Mouse (Mus musculus): ENCODE data around the gene Hoxa2. TPM values are rescaled to one million over a fixed set of nuclear protein-coding genes. Genes with fewer than 3 reads are reported as not detected.

Gene Hoxa2
- polyA plus RNA-seq, 1 experiment from 2014 or later: 52.2 TPM

DNA sequence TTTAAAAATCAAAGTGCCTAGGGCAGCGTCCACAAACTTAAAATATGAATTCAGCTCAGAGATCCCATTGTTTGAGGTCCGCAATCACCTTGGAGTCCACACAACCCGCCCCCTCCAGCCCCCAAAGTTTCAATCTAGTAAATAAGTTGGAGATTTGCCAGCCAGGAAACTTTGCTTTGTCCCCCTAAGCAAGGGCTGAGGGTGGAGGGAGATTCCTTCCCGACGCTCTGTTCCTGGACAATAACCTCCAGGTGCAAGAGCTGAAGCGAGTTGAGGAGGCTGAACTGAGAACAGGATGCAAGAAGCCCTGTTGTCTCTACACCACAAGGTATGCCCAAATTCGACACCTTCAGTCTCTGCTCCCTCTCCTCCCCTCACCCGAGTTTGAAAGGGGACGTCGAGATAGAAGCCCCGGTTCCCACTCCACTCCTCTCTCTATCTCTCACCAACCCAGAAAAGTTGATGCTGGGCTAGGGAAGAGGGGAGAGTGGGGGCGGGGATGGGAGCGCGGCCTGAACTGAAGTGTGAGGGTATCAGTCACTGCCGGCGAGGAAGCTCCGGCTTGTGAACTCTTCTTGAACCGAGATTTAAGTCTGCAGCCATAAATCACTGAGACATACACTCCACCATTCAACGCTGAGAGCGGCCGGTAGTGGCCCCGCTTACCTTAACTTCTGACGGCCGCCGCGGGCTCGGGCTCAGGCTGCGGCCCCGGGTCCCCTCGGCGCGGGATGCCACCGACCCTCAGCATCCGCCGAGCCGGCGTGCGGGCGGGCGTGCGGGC, 10.5 kb upstream of the Hoxa2 start:
- H3K4me1 ChIP-seq: peaks cover 24% of the 10 kb centered on the region
- H3K27ac ChIP-seq: peak overlapping the region; percentile 98
- peak overlapping the region; percentile 89 for H3K9ac ChIP-seq

DNA sequence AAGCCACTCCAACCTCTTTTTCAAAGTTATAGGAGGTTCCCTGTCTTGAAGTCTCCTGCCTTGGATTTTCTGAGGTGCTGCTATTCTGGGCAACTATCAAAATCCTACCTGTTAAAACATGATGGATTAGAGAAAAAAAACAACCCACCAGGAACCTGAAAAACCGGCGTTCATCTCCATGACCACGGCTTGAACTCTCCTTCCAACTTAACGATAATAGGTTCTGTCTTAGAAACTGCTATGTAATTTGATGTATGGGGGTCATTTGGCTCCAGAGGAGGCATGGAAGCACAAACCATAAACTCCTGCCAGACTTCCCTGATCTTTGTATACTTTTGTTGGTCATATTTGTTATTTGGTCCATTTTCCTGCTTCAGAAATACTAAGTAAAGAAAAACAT, 9.0 kb upstream of the Hoxa2 start:
- H3K27me3 ChIP-seq: peaks cover 87% of the 10 kb centered on the region
- H3K36me3 ChIP-seq: no peaks in the 10 kb centered on the region
- peak overlapping the region; percentile 66 for H3K4me3 ChIP-seq
- peak overlapping the region; percentile 88 for H3K4me2 ChIP-seq (replicated peaks)
- H3K9me3 ChIP-seq (replicated peaks): no peaks in the 10 kb centered on the region
- peaks cover 27% of the 10 kb centered on the region for H3K4me1 ChIP-seq
- WGBS: 7% methylated on average over 4 of the region's 4 CpGs
- peak overlapping the region; percentile 97 for H3K9ac ChIP-seq
- peak overlapping the region; percentile 99 for H3K27ac ChIP-seq
- ATAC-seq (ENCODE audit: low FRiP score): no peak

More for the DNA sequence above, 10.5 kb upstream of the Hoxa2 start:
- ATAC-seq (ENCODE audit: low FRiP score): peak; percentile 39
- under 1% methylated on average over 41 of the region's 41 CpGs for WGBS
- Histone ChIP-seq H3K27me3 (peaks cover 95% of the 10 kb centered on the region), H3K4me2 (replicated peaks) (peak overlapping the region; percentile 88), H3K9me3 (replicated peaks) (no peaks in the 10 kb centered on the region), H3K36me3 (no peaks in the 10 kb centered on the region), H3K4me3 (peak overlapping the region; percentile 55)

DNA sequence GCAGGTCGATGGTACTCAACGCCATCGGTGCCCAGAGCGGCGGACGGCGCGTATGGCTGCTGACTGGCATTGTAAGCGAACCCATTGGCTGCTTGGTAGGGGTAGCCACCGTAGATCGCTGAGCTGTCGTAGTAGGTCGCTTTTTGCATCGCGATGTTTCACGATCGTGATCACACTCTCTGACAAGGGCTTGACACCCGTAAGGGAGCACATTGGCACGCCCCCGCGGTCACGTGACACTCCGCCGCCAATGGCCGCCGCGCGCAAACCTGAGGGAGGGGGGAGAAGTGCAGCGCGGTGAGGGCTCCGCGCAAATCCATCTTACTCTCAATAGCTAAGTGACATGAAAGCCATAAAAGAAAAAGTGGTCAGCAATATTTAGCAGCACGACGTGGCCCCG, 7.9 kb upstream of the Hoxa2 start:
- H3K4me1 ChIP-seq: peaks cover 27% of the 10 kb centered on the region
- peaks cover 82% of the 10 kb centered on the region for H3K27me3 ChIP-seq
- WGBS: under 1% methylated on average over 35 of the region's 35 CpGs
- ATAC-seq (ENCODE audit: low FRiP score): peak; percentile 80
- peak overlapping the region; percentile 88 for H3K4me2 ChIP-seq (replicated peaks)
- H3K27ac ChIP-seq: peak overlapping the region; percentile 99
- H3K9me3 ChIP-seq (replicated peaks): no peaks in the 10 kb centered on the region
- H3K36me3 ChIP-seq: no peaks in the 10 kb centered on the region
- H3K4me3 ChIP-seq: peak overlapping the region; percentile 66
- H3K9ac ChIP-seq: peak overlapping the region; percentile 97

DNA sequence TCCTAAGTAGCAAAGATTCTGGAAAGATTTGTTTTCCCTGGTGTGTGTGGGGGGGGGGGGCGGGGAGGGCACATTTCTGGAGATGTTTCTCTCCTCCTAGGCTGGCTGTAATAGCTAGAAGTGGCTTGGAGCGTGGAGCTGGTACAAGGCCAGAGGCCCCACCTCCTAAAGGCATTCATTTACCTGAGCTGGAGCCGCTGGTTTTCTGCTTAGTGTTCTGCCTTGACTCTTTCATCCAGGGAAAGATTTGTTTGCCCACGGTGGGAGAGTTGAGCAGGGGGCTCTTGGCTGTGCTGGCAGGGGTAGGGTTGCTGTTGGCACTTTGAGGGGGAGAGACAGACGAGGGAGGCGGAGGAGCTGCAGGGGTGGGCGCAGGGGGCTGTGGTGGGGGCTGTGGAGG, 7.3 kb upstream of the Hoxa2 start:
- H3K4me1 ChIP-seq: peaks cover 27% of the 10 kb centered on the region
- H3K36me3 ChIP-seq: no peaks in the 10 kb centered on the region
- H3K9ac ChIP-seq: peak overlapping the region; percentile 97
- ATAC-seq (ENCODE audit: low FRiP score): peak; percentile 2; the same call in 1 of the 2 replicates
- H3K4me2 ChIP-seq (replicated peaks): peak overlapping the region; percentile 88
- H3K27ac ChIP-seq: peak overlapping the region; percentile 99
- peaks cover 81% of the 10 kb centered on the region for H3K27me3 ChIP-seq
- no peaks in the 10 kb centered on the region for H3K9me3 ChIP-seq (replicated peaks)
- WGBS: 6% methylated on average over 7 of the region's 7 CpGs
- peak overlapping the region; percentile 66 for H3K4me3 ChIP-seq

DNA sequence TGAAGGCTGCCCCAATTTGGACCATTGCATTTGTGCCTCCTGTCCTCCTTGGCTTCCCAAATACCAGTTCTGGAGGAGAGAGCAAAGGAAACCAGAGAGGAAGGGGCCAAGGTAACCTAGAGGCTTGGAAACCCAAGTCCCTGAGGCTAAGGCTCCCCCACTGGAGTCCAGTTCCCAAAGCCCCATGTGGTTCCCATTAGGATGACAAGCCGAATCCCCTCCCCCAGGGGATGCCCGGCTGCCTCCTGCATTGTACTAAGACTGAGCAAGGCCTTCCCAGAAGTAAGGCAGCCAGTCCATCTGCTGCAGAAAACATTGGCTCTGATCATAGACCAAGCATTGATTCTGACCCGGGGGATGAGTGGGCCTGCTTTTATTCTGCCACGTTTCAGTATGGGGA, 6.7 kb upstream of the Hoxa2 start:
- no peak for ATAC-seq (ENCODE audit: low FRiP score)
- Histone ChIP-seq H3K4me2 (replicated peaks) (peak overlapping the region; percentile 88), H3K27me3 (peaks cover 75% of the 10 kb centered on the region), H3K4me1 (peaks cover 27% of the 10 kb centered on the region), H3K27ac (peak overlapping the region; percentile 99), H3K4me3 (peak overlapping the region; percentile 66), H3K9me3 (replicated peaks) (no peaks in the 10 kb centered on the region), H3K9ac (peak overlapping the region; percentile 97), H3K36me3 (no peaks in the 10 kb centered on the region)
- 3% methylated on average over 4 of the region's 4 CpGs for WGBS

DNA sequence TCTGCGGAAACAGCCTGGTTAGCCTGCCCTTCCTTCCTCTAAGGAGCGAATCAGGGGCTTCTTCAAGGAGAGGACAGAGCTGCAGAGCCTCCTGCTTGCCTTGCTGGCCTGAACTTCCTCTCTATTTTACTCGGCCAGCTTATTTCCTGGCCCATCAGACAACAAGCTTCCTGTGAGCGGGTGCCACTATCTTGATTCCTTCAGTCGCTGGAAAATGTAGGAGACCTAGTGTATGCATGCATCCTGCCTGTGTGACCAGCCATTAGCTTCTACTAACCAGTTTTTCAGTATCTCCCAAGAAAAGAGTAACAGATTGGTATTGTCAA, 6.2 kb upstream of the Hoxa2 start:
- Histone ChIP-seq H3K9ac (peak overlapping the region; percentile 97), H3K27ac (peak overlapping the region; percentile 99), H3K9me3 (replicated peaks) (no peaks in the 10 kb centered on the region), H3K4me1 (peaks cover 27% of the 10 kb centered on the region), H3K4me2 (replicated peaks) (peak overlapping the region; percentile 88), H3K4me3 (peak overlapping the region; percentile 66), H3K27me3 (peaks cover 72% of the 10 kb centered on the region), H3K36me3 (no peaks in the 10 kb centered on the region)
- ATAC-seq (ENCODE audit: low FRiP score): no peak
- 10% methylated on average over 5 of the region's 5 CpGs for WGBS

DNA sequence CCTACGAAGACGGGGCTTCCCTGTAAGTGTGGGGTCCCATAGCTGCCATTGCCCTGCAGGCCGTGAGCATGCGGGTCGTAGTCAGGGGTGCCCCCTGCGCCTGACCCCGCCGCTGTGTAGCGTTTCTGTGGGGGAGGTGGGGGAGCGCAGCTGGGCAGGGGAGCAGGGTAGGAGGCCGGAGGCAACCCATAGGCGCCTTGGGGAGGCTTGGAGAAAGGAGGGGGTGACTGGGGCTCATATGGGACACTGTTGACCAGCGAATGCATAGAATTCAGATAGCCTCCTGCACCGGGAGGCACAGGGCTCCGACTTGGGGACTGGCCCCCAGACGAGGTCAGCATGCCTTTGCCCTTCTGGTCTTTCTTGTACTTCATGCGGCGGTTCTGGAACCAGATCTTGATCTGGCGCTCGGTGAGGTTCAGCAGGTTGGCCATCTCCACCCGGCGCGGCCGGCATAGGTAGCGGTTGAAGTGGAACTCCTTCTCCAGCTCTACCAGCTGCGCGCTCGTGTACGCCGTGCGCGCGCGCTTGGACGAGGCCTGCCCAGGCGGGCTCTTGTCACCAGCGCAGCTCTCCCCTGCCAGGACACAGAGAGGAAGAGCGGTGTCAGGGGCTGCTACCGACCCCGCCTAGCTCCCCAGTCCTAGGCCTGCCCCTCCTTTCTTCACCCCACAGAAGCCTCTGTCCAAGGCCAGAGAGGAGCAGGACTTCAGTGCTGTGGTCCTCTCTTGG, 5.7 kb upstream of the Hoxa2 start:
- Histone ChIP-seq H3K9me3 (replicated peaks) (no peaks in the 10 kb centered on the region), H3K4me3 (peak overlapping the region; percentile 66), H3K9ac (peak overlapping the region; percentile 97), H3K27ac (peak overlapping the region; percentile 99), H3K4me1 (peaks cover 27% of the 10 kb centered on the region), H3K27me3 (peaks cover 72% of the 10 kb centered on the region), H3K4me2 (replicated peaks) (peak overlapping the region; percentile 88), H3K36me3 (no peaks in the 10 kb centered on the region)
- WGBS: 1% methylated on average over 40 of the region's 40 CpGs
- ATAC-seq (ENCODE audit: low FRiP score): 0 out of 2 replicates have a peak, but pooled peaks have one; percentile 5

DNA sequence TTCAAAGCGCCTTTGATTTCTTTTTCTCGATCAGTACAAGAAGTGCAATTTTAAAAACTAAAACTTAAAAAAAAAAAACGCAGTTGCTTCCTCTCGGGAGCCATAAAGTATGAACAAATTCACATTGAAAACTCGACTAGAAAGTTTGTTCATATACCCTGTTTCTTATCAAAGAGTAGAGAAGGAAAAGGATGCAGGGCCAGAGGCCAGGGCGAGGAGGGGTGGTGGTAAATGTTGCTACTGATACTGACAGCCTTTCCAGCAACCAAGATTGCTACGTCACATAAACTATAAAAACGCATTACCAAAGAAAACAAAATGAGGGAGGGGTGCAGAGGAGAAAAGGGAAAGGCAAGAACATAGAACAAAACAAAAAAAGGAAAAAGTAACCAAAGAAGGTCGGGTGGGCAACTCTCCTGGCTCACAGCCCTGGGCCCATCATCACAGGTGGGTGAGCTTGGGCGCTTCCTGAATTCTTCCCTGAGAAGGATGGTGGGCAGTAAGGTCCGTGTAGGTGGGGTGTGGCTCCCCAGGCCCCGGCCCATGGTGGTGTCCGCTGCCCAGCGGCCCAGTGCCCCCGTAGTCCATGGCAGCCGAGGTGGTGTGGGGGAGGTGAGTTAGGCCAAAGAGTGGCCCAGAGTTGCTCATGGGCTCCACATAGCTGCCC, 5.0 kb upstream of the Hoxa2 start:
- no peak for ATAC-seq (ENCODE audit: low FRiP score)
- peak overlapping the region; percentile 99 for H3K27ac ChIP-seq
- peaks cover 27% of the 10 kb centered on the region for H3K4me1 ChIP-seq
- WGBS: 6% methylated on average over 16 of the region's 16 CpGs
- H3K9ac ChIP-seq: peak overlapping the region; percentile 97
- peak overlapping the region; percentile 66 for H3K4me3 ChIP-seq
- H3K27me3 ChIP-seq: peaks cover 71% of the 10 kb centered on the region
- peak overlapping the region; percentile 88 for H3K4me2 ChIP-seq (replicated peaks)
- no peaks in the 10 kb centered on the region for H3K9me3 ChIP-seq (replicated peaks)
- no peaks in the 10 kb centered on the region for H3K36me3 ChIP-seq

DNA sequence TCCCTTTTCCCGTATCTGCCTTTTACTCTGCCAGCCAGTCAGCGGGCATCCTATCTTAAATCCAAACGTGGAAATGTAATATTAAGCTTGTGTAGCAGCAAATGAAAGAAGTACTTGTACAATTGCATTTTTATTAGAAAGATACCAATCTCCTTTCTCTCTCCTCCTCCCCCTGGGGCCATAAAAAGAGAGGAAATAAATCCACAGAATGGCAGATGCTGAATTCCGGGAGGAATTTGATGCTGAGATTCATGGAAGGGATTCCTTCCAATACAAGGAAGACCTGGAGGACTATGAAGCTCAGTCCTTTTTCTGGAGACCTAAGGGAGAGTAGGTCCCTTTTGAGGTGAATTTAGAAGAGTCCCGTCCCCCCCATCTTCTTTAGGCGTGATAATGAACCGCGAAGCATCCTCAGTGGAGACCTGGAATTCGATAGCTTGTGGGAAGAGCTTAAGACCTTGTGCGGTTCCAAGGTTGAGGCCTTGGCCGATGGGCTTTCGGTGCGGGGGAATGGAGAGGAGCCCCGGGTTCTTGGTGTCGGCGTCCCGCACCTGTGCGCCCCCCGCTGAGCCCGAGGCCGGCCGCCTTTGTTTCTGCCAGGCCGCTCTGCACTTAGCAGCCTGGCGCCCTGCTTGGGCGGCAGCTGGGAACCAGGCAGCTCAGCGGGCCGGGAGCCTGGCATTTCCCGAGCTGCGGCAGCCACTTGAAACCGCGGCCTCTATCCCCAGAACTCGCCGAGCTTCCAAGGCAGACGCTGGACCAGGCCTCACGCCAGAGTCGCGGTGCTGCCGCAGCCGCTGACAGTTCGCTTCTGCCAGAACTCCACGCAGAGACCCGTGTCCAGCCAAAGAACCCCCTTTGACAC, 3.8 kb upstream of the Hoxa2 start:
- H3K27ac ChIP-seq: peak overlapping the region; percentile 99
- H3K4me2 ChIP-seq (replicated peaks): peak overlapping the region; percentile 88
- WGBS: under 1% methylated on average over 41 of the region's 42 CpGs
- peak overlapping the region; percentile 97 for H3K9ac ChIP-seq
- H3K4me1 ChIP-seq: peaks cover 27% of the 10 kb centered on the region
- no peak for ATAC-seq (ENCODE audit: low FRiP score)
- H3K27me3 ChIP-seq: peaks cover 72% of the 10 kb centered on the region
- peak overlapping the region; percentile 66 for H3K4me3 ChIP-seq
- no peaks in the 10 kb centered on the region for H3K36me3 ChIP-seq
- H3K9me3 ChIP-seq (replicated peaks): no peaks in the 10 kb centered on the region

DNA sequence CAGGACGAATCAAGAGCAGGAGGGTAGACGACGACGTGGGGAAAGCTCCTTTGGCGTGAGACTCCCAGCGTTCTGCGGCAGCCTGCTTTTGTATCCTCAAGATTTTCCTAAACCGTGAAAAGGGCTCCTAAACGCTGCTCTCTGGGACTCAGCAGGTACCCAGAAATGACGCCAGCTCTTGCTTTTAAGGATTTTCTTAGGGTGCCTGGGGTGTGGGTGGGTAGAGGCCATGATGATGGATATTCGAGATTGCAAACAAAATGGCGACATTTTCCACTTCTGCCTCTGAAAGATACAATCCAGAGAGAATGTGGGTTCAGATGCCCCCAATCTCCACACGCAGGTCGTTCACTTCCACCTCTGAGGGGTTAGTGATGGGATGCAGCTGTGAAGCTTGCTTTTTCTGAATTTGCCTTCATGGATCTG, 3.1 kb upstream of the Hoxa2 start:
- Histone ChIP-seq H3K27ac (peak overlapping the region; percentile 99), H3K4me3 (peak overlapping the region; percentile 66), H3K27me3 (peaks cover 69% of the 10 kb centered on the region), H3K9ac (peak overlapping the region; percentile 97), H3K4me1 (peaks cover 27% of the 10 kb centered on the region), H3K36me3 (no peaks in the 10 kb centered on the region), H3K4me2 (replicated peaks) (peak overlapping the region; percentile 88), H3K9me3 (replicated peaks) (no peaks in the 10 kb centered on the region)
- under 1% methylated on average over 14 of the region's 14 CpGs for WGBS
- no peak for ATAC-seq (ENCODE audit: low FRiP score)

DNA sequence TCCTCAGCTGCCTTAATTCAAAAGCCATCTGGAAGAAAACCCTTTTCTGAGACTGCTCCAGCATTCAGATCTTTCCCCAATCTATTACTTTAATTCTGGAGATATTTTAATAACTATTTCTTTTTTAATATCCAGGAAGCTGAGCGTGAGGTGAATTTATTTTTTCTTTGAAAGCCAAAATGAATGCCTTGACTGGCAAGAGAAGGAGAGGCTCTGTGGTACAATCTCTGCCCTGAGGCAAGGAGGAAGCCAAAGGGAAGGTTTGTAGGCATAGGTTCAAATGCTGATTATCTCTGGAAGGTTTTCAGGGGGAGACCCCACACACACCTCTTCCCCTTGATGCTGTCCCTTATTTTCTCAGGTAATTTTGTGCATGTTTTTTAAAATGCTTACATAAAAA, 2.5 kb upstream of the Hoxa2 start:
- peak overlapping the region; percentile 97 for H3K9ac ChIP-seq
- H3K27ac ChIP-seq: peak overlapping the region; percentile 99
- peak overlapping the region; percentile 88 for H3K4me2 ChIP-seq (replicated peaks)
- H3K4me3 ChIP-seq: peak overlapping the region; percentile 66
- H3K27me3 ChIP-seq: peaks cover 63% of the 10 kb centered on the region
- no peaks in the 10 kb centered on the region for H3K36me3 ChIP-seq
- WGBS: 8% methylated on average over 1 of the region's 1 CpGs
- H3K4me1 ChIP-seq: peaks cover 23% of the 10 kb centered on the region
- no peaks in the 10 kb centered on the region for H3K9me3 ChIP-seq (replicated peaks)
- ATAC-seq (ENCODE audit: low FRiP score): no peak
